Mouse (Mus musculus): ENCODE results near the gene Plcz1.

- TF ChIP-seq GATA1 (IDR thresholded peaks at IDR 0.05; ENCODE audit: low read length) (no peak), TAL1 (IDR thresholded peaks at IDR 0.05; ENCODE audit: low read length) (no peak)
Measured at GRCm38 (mm10) chr6:139981061-139981460, 60.2 kb downstream of the Plcz1 start.
